Mouse (Mus musculus): ENCODE results near the gene Golph3.

GRCm38 (mm10) chr15:12301771-12302170, 19.5 kb upstream of the Golph3 start:
- TF ChIP-seq CTCF (IDR thresholded peaks at IDR 0.05; ENCODE audit: low read depth): no peak
- TF ChIP-seq EP300 (IDR thresholded peaks at IDR 0.05; ENCODE audit: low read depth): no peak

All from heart, postnatal 0 days (tissue).